Mouse (Mus musculus) c-Kit-positive CD71-negative TER-119-negative erythroid progenitor cells, embryonic 14.5 days (primary cell): ENCODE measurements around the gene Tmem8b.

ENCODE experiments used
- DNase-seq: peaks from one replicate; pipeline ENCODE4 v3.0.0-alpha.2; 2013; ENCODE audit warnings: low read depth

The Tmem8b gene

GRCm38 (mm10) chr4:43668782-43669427 is at the start of gene Tmem8b, which contains the start of gene Fam221b:
Gene Tmem8b (plus strand): TSS chr4:43668971.
Gene Fam221b (minus strand): TSS chr4:43669145.
- DNase-seq: peak; percentile 74

GRCm38 (mm10) chr4:43620146-43620778 is 48.5 kb upstream of the Tmem8b start:
- no peak for DNase-seq

GRCm38 (mm10) chr4:43629106-43629817 is 39.5 kb upstream of the Tmem8b start:
- DNase-seq: no peak

- DNase-seq: peak; percentile 80
Observed at GRCm38 (mm10) chr4:43630030-43630581, 38.7 kb upstream of the Tmem8b start.

GRCm38 (mm10) chr4:43630671-43631045 is 38.1 kb upstream of the Tmem8b start:
- no peak for DNase-seq

- no peak for DNase-seq
Observed at GRCm38 (mm10) chr4:43631046-43631955, 37.5 kb upstream of the Tmem8b start, which contains the start of gene Npr2. Gene Npr2 (plus strand): TSS chr4:43631935.

GRCm38 (mm10) chr4:43631956-43632920 is 36.5 kb upstream of the Tmem8b start:
- DNase-seq: no peak

DNA sequence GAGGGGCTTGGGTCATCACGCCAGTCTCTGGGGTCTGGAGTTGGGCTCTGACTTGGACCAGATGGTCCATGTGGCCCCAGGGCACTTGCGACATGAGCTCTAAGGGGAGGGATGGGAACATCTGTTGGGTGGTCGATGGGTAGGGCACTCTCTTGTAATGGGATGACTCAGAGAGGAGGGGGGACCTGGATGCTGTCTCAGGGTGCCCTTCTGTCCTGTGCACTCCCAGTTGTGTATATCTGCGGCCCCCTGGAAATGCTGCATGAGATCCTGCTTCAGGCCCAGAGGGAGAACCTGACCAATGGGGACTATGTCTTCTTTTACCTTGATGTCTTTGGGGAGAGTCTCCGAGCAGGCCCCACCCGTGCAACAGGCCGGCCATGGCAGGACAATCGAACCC is 35.5 kb upstream of the Tmem8b start:
- no peak for DNase-seq

DNA sequence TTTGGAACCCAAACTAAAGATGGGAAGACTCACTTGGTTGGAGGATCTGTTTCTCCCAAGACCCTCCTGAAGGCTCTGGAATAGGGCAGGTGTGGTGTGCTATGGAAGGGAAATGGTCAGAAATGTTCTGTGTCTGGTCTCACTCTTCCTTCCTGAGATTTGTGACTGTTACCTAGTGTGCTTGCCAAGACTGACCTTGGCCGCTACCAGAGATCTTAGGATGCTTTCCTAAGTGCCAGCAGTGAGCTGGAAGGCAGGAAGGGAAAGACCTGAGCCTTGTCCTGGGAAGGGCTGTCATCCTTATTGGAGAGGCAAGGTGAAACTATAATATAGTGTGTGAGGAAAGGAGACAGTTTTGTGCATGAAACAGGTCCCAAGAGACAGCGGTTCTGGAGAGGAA is 35.0 kb upstream of the Tmem8b start:
- no peak for DNase-seq

DNA sequence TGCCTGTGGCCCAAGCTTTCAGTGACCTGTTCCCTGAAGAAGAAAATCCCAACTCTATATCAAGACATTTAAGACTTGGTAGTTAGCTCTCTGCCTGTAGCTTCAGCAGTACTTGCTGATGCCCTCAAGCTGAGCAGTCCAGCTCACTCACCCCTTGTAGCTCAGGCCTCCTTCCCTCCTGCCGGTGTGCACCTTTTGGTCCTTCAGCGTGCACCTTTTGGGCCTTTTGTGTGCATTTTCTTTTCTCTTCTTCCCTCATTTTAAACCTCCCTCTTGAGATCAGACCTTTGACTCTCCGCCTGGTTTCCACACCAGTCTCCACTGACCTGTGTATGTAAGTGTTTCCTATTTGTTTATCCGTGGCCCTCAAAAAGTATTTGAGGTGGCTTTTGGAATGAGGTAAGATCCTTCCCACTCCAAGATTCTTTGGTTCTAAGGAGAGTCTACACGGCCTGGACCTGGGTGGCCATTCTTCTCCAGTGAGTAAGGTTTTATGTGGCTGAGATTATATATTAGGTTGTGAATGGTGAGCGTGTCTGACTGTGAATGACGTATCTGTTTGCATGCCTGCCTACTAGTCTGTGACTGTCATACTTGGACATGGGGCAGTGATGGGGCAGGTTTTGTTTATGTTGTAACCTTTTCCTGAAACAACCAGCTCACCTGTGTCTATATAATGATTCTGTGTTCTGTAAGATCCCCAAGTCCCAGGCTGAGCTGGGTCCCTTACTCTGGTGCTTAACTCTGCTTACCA is 34.0 kb upstream of the Tmem8b start:
- no peak for DNase-seq

- DNase-seq: no peak
Observed at GRCm38 (mm10) chr4:43636751-43637150, 32.0 kb upstream of the Tmem8b start.

- no peak for DNase-seq
Observed at GRCm38 (mm10) chr4:43640076-43640475, 28.7 kb upstream of the Tmem8b start.

DNA sequence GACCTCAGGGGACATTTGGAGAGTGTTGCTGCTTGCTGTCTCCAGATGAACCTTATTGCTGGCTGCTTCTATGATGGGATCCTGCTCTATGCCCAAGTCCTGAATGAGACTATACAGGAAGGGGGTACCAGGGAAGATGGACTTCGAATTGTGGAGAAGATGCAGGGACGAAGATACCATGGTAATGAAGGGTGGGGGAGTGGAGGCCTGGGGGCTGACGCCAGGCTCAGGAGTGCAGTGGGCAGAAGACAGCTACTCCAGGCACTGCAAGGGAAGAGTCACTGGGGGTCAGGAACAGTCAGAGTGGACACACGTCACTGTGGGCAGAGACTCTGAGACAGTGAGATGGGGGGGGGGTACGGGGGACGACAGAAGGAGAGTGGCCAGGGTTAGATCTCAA is 28.3 kb upstream of the Tmem8b start:
- DNase-seq: no peak

- no peak for DNase-seq
Observed at GRCm38 (mm10) chr4:43649783-43650182, 19.0 kb upstream of the Tmem8b start.

DNA sequence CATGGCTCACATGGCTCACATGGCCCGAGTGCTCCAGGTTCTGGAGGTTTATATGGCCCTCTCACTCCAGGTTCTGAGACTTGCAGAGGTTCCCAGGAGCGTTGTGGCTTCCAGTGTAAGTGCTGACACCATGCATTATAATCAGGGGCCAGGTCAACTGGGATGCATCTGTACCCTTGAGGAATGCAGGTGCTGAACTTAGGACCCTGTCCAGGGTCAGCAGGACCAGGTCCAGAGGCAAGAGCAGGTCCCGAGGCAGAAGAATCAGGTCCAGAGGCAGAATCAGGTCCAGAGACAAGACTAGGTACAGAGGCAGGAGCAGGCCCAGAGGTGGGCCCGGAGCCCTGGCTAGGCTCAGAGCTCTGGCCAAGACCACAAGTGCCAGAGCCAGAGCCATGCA is 16.0 kb upstream of the Tmem8b start:
- DNase-seq: no peak

DNA sequence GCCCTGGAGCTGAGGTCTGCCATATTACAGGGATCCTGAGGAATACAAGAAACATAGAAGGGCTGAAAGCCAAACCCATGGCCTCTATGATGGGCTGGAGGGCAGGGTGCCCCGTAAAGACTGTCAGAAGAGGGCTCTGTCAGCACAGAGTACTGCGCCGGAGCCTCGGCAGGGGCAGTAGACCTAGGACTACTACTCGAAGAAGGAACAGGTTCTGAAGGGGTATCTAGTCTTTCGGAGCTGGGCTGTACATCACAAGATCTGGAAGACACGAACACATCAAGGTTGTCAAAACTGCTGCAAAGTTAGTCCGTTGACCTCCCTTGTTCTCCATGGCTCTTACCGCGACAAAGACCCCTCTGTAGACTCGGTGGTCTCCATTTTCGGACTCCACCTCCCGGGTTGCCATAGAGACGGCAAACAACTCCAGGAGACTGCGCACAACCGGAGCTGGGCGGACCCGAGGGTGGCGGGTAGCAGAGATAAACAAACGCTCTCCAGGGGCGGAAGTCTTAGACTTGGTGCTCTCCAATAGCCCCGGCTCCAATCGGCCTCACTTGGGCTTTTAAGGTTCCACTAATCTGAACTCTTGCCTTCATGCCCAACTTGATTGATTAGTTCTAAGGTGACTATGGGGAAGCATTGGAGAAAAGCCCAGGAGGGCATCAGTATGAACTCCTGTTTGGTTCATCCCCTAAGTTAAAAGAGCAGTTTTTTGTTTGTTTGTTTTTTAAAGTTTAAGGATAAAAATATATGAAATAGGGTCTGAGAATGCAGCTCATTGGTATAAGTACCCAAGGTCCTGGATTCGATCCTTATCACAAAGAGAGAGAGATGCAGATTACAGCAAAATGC is 15.4 kb upstream of the Tmem8b start, which contains the start of gene Spag8:
TSS of gene Spag8 (minus strand) at position 434 of the 855 bp plus-strand sequence.
- no peak for DNase-seq

GRCm38 (mm10) chr4:43655656-43656338 is 13.0 kb upstream of the Tmem8b start:
- DNase-seq: no peak
